Mouse (Mus musculus) A20 (cell line): Measurements from ENCODE around the gene Akr7a5.

Experiments
- DNase-seq: peaks from one replicate; pipeline ENCODE4 v3.0.0-alpha.2; 2011; ENCODE audit warnings: low read depth, low spot score

The Akr7a5 gene

DNA sequence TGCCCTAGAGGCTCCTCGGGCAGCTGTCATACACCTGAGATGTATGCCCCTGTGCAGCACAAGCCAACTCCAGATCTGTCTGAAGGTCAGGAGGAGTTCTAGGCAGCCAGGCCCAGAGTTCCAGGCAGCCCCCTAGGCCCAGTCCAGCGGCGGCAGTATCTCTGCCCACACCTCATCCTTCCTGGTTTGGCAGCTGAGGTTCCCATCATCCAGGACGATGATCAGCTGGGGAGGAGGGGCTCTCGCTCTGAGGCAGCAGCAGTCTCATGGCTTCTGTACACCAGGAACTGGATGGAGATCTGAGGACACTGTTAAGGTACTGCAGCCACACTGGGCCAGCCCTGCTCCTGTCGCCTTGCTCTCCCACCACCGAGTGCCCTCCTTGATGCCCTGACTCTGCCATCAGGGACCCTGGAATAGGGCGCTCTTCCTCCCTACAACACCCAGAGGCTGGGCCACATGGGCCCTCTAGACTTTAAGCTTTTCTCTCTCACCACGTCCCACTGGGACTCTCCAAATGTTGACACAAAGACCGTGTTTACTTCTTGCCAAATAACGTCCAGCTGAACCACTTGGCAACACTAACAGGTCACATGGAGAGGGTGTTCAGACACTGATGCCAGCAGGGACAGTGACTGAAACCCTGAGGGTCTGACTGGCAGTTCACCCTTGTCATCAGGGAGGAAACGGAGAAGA, 11.7 kb upstream of the Akr7a5 start:
- no peak for DNase-seq

DNA sequence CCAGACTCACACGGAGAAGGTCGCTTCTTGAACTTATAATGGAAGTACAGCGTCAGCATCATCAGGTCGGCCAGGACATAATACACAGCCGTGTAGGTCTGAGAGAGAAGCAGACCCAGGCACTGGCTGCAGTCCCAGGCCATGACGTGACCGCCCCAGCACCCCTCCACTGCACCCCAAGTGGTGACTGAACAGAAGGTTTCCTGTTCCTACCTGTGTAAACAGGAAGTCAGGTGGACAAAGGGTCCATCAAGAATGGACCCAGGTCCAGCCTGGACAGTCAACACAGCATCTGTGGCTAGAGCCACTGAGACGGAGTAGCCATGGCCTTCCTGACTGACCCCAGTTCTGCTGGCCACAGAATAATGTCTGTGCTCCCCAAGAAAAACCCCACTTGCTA, 8.8 kb upstream of the Akr7a5 start:
- DNase-seq, result no peak

- DNase-seq, result no peak
Measured at GRCm38 (mm10) chr4:139302241-139302640, 8.3 kb upstream of the Akr7a5 start.

DNA sequence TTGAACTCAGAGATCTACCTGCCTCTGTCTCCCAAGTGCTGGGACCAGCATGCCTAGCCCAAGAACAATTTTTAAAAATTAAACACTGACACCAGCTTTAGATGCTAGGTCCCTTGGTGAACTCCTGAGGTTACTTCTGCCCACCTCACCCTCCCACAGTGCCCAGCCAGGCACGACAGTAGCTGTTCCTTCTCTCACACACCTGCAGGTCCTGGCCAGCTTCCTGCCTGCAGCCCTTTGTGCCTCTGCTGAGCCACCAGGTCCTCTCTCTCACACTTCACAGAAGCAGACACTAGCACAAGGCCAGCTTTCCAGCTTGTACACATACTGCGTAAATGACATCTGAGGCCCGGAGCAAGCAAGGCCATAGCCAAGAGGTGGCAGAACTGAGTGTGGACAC, 5.0 kb upstream of the Akr7a5 start:
- DNase-seq, result peak; percentile 89

- DNase-seq, result peak; percentile 76
Measured at GRCm38 (mm10) chr4:139307916-139308315, 2.6 kb upstream of the Akr7a5 start.

DNA sequence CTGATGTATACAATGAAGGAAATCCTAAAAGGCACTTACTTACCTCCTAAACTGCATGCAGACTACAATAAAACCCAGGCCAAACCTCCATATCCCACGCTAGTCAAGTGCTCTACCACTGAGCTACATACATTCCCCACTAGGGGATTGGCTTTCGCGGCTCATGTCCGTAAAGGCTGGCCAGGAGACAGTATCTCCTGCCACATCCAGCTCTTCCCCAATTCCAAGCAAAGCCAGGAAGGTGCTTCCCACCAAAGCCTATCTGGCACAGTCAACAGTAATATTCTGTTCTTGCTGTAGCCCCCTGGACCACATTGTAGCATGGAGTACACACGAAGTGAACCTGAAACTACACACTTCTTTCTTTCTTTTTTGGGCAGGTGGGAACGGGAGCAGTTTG, 893 bp upstream of the Akr7a5 start:
- DNase-seq, result peak; percentile 74

- peak; percentile 55 for DNase-seq
Measured at GRCm38 (mm10) chr4:139310899-139311701, 556 bp downstream of the Akr7a5 start.

DNA sequence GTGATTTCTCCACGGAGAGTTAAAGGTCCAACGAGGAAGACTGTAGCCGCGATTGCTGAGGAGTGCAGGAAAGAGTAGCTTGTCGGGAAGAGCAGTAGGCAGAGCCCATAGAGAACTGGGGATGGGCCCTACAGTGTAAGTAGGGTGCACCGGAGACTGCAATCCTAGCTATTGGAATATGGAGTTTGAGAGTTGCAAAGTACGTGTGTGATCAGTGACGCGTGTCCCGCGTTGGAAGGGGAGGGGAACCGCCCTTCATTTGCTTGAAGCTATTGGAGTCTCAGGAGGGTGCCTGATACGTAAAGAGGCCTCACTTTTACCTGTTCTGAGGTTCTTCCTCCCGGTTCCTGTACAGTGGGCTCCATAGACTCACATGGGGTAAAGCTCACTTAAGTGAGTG, 1.2 kb downstream of the Akr7a5 start:
- peak; percentile 71 for DNase-seq

- DNase-seq, result peak; percentile 75
Measured at GRCm38 (mm10) chr4:139312632-139313031, 2.1 kb downstream of the Akr7a5 start.

GRCm38 (mm10) chr4:139318449-139318848, 7.9 kb downstream of the Akr7a5 start:
- peak; percentile 85 for DNase-seq

DNA sequence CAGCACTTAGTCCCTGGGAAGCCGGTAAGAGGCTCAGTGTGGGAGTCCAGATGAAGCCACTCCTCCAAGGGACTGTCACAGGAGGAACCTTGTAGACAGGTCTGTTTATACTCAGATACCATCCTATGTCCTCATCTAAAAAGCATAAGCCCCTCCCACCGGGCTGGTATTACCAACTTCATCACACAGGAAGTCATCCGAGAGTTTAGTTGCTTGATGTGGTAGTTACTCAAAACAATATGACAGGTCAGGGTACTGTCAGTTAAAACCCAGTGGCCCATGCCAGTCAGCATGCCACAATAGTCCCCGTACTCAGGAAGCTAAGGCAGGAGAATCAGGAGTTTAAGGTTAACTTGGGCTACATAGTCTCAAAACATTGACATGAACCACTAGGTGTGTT, 9.2 kb downstream of the Akr7a5 start:
- no peak for DNase-seq

- DNase-seq, result peak; percentile 75
Measured at GRCm38 (mm10) chr4:139330605-139331004, 20.1 kb downstream of the Akr7a5 start.

- DNase-seq, result no peak
Measured at GRCm38 (mm10) chr4:139334631-139335295, 24.2 kb downstream of the Akr7a5 start.

GRCm38 (mm10) chr4:139335507-139335906, 25.0 kb downstream of the Akr7a5 start:
- no peak for DNase-seq

DNA sequence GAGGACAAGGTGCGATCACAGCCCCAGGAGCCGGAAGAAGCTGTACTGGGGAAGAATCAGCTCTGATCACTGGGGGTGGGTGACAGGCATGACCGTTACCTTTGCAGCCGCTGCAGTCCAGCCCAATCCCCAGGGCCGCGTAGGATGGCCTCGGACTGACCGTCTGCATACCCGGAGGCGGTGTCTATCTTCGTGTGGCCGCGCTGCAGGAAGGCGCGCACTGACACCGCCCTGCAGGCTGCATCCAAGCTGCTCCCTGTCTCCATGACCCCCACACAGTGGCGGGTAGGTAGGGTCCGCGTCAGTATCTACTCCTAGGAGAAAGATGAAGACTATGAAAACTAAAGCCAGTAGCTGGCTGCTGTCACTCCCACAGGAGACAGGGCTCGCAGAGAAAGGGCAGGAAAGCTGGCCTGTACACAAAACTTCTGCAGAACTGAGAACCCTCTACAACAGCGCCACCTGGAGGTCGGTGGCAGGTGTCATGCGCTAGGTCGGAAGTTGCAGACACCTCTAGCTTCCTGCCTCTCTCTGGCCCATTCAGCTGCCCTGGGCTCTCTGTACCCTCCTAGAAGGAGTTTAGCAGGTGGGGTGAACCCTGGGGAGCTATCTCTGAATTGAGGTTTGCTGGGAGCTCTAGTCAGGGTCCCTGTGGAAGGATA, 26.4 kb downstream of the Akr7a5 start:
- DNase-seq, result peak; percentile 91

GRCm38 (mm10) chr4:139338145-139338544, 27.6 kb downstream of the Akr7a5 start:
- no peak for DNase-seq

DNA sequence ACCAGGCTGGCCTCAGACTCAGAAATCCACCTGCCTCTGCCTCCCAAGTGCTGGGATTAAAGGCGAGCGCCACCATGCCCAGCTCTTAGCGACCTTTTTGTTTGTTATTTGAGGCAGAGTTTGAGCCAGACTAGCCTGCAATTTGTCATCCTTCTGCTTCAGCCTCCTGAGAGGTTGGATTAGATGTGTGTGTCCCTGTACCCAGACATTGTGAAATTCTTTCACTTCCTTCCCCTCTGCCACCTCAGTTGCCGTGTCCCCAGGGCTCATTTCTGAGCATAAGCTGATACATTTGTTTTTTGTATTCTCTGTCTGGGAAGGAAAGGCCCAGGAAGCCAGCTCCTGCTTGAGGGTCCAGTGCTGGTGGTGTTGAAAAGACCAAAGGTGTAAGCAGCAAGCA, 30.3 kb downstream of the Akr7a5 start:
- DNase-seq, result no peak

GRCm38 (mm10) chr4:139341556-139342233, 31.2 kb downstream of the Akr7a5 start:
- DNase-seq, result no peak

- no peak for DNase-seq
Measured at GRCm38 (mm10) chr4:139343718-139344117, 33.2 kb downstream of the Akr7a5 start.

DNA sequence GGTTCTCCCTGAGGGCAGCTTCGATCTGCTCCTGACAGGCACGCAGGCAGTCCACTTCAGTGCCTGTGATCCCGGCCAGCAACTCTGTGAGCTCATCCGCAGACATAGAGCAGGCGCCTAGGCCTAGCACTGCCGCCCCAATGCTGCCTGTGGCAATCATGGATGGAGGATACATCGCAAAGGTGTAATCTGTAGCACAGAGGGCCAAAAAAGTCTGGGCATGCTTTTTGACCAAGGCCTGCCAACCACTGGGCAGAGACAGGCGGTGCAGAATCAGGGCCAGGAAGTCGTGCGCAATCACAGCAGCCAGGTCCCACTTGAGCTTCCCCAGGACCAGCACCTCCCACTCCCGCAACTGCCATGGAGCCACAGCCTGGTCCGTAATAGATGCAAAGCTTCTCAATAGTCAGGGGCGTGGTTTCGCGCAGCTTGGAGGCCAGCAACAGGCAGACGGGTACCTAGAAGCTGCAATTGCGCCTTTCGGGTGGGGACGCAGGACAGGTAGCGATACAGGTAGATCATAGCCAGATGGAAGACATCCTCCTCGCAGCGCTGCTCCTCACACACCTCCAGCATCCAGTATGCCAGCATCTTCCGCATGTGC, 35.0 kb downstream of the Akr7a5 start:
- no peak for DNase-seq
